Mouse (Mus musculus) CH12.LX (cell line): ENCODE measurements around the gene Ufsp1.

Experiments used
- CHD1 ChIP-seq: IDR thresholded peaks from 2 replicates; pipeline ENCODE4 v1.6.1; 2012; ENCODE audit warnings: low read depth, low read length, improper control_type of control experiment, inconsistent platforms
- CTCF ChIP-seq, 2 experiments: IDR thresholded peaks in 1 of 2; conservative IDR thresholded peaks in 1 of 2; 2 replicates each; pipeline ENCODE4 v1.5.1; 2011 to 2012; ENCODE audit warnings: low read depth in 2 of 2, low read length in 2 of 2, improper control_type of control experiment in 1 of 2, inconsistent platforms in 1 of 2, mild to moderate bottlenecking in 1 of 2, moderate library complexity in 1 of 2
- E2F4 ChIP-seq: IDR thresholded peaks from 2 replicates; pipeline ENCODE4 v1.6.1; 2011; ENCODE audit warnings: low read depth, low read length, improper control_type of control experiment; ENCODE audit not compliant: insufficient replicate concordance
- HCFC1 ChIP-seq: IDR thresholded peaks from 2 replicates; pipeline ENCODE4 v1.6.1; 2012; ENCODE audit warnings: low read depth, mild to moderate bottlenecking, inconsistent platforms, low read length, improper control_type of control experiment
- JUND ChIP-seq: conservative IDR thresholded peaks from 2 replicates; pipeline ENCODE4 v1.6.1; 2011; ENCODE audit warnings: low read depth, low read length, improper control_type of control experiment
- KAT2A ChIP-seq: IDR thresholded peaks from 2 replicates; pipeline ENCODE4 v1.6.1; 2012; ENCODE audit warnings: low read length, improper control_type of control experiment, inconsistent platforms; ENCODE audit not compliant: insufficient replicate concordance
- POLR2A ChIP-seq: IDR thresholded peaks from 2 replicates; pipeline ENCODE4 v1.6.1; 2011; ENCODE audit warnings: low read depth, mild to moderate bottlenecking, improper control_type of control experiment, low read length
- RAD21 ChIP-seq: IDR thresholded peaks from 2 replicates; pipeline ENCODE4 v1.6.1; 2011; ENCODE audit warnings: low read depth, mild to moderate bottlenecking, low read length, improper control_type of control experiment, moderate library complexity
- RCOR1 ChIP-seq: conservative IDR thresholded peaks from 2 replicates; pipeline ENCODE4 v1.6.1; 2012; ENCODE audit warnings: low read depth, mild to moderate bottlenecking, inconsistent platforms, low read length, improper control_type of control experiment
- SMC3 ChIP-seq: IDR thresholded peaks from 2 replicates; pipeline ENCODE4 v1.6.1; 2011; ENCODE audit warnings: low read depth, low read length, improper control_type of control experiment
- TCF12 ChIP-seq: IDR thresholded peaks from 2 replicates; pipeline ENCODE4 v1.6.1; 2014; ENCODE audit warnings: low read depth, mild to moderate bottlenecking, inconsistent platforms, low read length, improper control_type of control experiment
- UBTF ChIP-seq: IDR thresholded peaks from 2 replicates; pipeline ENCODE4 v1.6.1; 2012; ENCODE audit warnings: low read depth, mild to moderate bottlenecking, inconsistent platforms, low read length, improper control_type of control experiment, moderate library complexity
- ZC3H11A ChIP-seq: IDR thresholded peaks from 2 replicates; pipeline ENCODE4 v1.6.1; 2012; ENCODE audit warnings: low read depth, mild to moderate bottlenecking, inconsistent platforms, low read length, improper control_type of control experiment

- TF ChIP-seq POLR2A = no peak
- no peak for TF ChIP-seq CTCF (conservative IDR thresholded peaks at IDR 0.05 in 1 of 2, IDR thresholded peaks at IDR 0.05 in 1 of 2; ENCODE audit: low read depth in 2 of 2, low read length in 2 of 2)
- no peak for TF ChIP-seq HCFC1
- TF ChIP-seq RAD21 = no peak
- TF ChIP-seq SMC3 = no peak
- no peak for TF ChIP-seq JUND
- no peak for TF ChIP-seq UBTF
- TF ChIP-seq TCF12 = no peak
- no peak for TF ChIP-seq CHD1
- no peak for TF ChIP-seq KAT2A
- TF ChIP-seq ZC3H11A = no peak
- no peak for TF ChIP-seq RCOR1
- TF ChIP-seq E2F4 = no peak
Observed at GRCm38 (mm10) chr5:137338256-137338655, 43.8 kb downstream of the Ufsp1 start.
